Mouse (Mus musculus): ENCODE measurements around the gene Xpr1. TPM values are rescaled to one million over a fixed set of nuclear protein-coding genes. Genes with fewer than 3 reads are reported as not detected.
A peak's percentile ranks its signal among the peaks of the same experiment; 100 is the strongest.

The Xpr1 gene
- polyA plus RNA-seq, 1 experiment from 2014 or later: 2.3 TPM

DNA sequence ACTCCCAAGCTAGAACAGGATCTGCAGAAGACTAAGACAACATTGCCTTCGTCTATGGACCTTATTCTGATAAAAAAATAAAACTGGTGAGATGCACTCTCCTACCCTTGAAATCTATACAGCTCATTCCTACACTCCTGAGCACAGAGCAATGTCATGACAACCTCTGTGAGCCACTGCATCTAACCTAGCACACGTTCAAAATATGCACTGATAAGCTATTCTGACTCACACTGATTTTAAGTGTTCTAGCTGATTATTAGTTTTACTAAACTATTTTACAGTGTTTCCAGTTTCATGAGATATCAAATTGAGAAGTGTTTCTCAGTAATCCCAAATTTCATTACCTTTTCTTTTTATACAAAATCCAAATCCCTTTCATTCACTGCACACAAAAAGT, 23.2 kb downstream of the Xpr1 start:
- Histone ChIP-seq H3K4me2 (ENCODE audit: low read depth, low read length) (no peak overlapping the region), H3K9ac (replicated peaks) (no peak overlapping the region), H3K27ac (ENCODE audit: low read depth) (no peak overlapping the region), H3K9me3 (ENCODE audit: low read length) (no peaks in the 10 kb centered on the region), H3K4me1 (ENCODE audit: insufficient read depth) (peaks cover 2% of the 10 kb centered on the region; the same call in 1 of the 2 replicates), H3K4me3 (ENCODE audit: low read depth, low read length) (no peak overlapping the region), H3K36me3 (replicated peaks; ENCODE audit: insufficient read depth, low read length) (peaks cover 3% of the 10 kb centered on the region; the same call in 1 of the 2 replicates), H3K27me3 (ENCODE audit: insufficient read depth, low read length) (no peaks in the 10 kb centered on the region)
- TF ChIP-seq EP300 (IDR thresholded peaks at IDR 0.05; ENCODE audit: low read depth): no peak
- TF ChIP-seq CTCF (IDR thresholded peaks at IDR 0.05; ENCODE audit: low read depth): no peak
- ATAC-seq (no peak), DNase-seq (no peak)
- 39% methylated on average over 2 of the region's 2 CpGs for WGBS (ENCODE audit: insufficient replicate concordance)

DNA sequence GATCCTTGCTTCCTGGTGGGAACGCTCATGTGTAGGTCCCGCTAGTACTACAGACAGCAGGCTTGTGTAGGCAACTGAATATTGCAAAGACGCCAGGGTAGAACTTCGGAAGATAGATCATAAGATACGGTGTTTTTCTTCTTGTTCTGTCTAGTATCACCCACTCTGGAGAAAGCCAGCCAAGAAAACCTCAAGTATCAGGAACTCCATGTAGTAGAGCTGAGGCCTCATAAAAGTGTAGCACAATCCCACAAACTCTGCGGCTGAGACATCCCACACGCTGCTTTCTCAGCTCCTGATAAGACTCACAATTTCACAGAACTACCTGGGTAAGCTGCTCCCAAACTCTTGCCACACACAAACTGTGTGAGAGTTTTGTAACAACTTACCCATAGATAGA, 24.4 kb downstream of the Xpr1 start:
- DNase-seq (no peak), ATAC-seq (no peak)
- Histone ChIP-seq H3K36me3 (replicated peaks; ENCODE audit: insufficient read depth, low read length) (peaks cover 3% of the 10 kb centered on the region; the same call in 1 of the 2 replicates), H3K9ac (replicated peaks) (no peak overlapping the region), H3K27ac (ENCODE audit: low read depth) (no peak overlapping the region), H3K4me2 (ENCODE audit: low read depth, low read length) (no peak overlapping the region), H3K4me1 (ENCODE audit: insufficient read depth) (no peaks in the 10 kb centered on the region), H3K27me3 (ENCODE audit: insufficient read depth, low read length) (no peaks in the 10 kb centered on the region), H3K9me3 (ENCODE audit: low read length) (no peaks in the 10 kb centered on the region), H3K4me3 (ENCODE audit: low read depth, low read length) (no peak overlapping the region)
- WGBS (ENCODE audit: insufficient replicate concordance): 84% methylated on average over 7 of the region's 7 CpGs
- TF ChIP-seq CTCF (IDR thresholded peaks at IDR 0.05; ENCODE audit: low read depth) (no peak), EP300 (IDR thresholded peaks at IDR 0.05; ENCODE audit: low read depth) (no peak)

GRCm38 (mm10) chr1:155391537-155391936, 25.7 kb downstream of the Xpr1 start:
- TF ChIP-seq CTCF (IDR thresholded peaks at IDR 0.05; ENCODE audit: low read depth): no peak
- TF ChIP-seq EP300 (IDR thresholded peaks at IDR 0.05; ENCODE audit: low read depth): no peak
- Histone ChIP-seq H3K27me3 (ENCODE audit: insufficient read depth, low read length) (no peaks in the 10 kb centered on the region), H3K4me2 (ENCODE audit: low read depth, low read length) (no peak overlapping the region), H3K4me1 (ENCODE audit: insufficient read depth) (no peaks in the 10 kb centered on the region), H3K36me3 (replicated peaks; ENCODE audit: insufficient read depth, low read length) (peaks cover 3% of the 10 kb centered on the region; the same call in 1 of the 2 replicates), H3K4me3 (ENCODE audit: low read depth, low read length) (no peak overlapping the region), H3K9ac (replicated peaks) (no peak overlapping the region), H3K27ac (ENCODE audit: low read depth) (no peak overlapping the region), H3K9me3 (ENCODE audit: low read length) (no peaks in the 10 kb centered on the region)
- 59% methylated on average over 4 of the region's 4 CpGs for WGBS (ENCODE audit: insufficient replicate concordance)
- ATAC-seq (no peak), DNase-seq (no peak)

- H3K4me1 ChIP-seq (ENCODE audit: insufficient read depth): no peaks in the 10 kb centered on the region
- ATAC-seq: peak; percentile 53
- H3K9me3 ChIP-seq (ENCODE audit: low read length): no peaks in the 10 kb centered on the region
- WGBS (ENCODE audit: insufficient replicate concordance): 48% methylated on average over 1 of the region's 1 CpGs
- no peak overlapping the region for H3K4me2 ChIP-seq (ENCODE audit: low read depth, low read length)
- peaks cover 7% of the 10 kb centered on the region for H3K36me3 ChIP-seq (replicated peaks; ENCODE audit: insufficient read depth, low read length)
- H3K27me3 ChIP-seq (ENCODE audit: insufficient read depth, low read length): no peaks in the 10 kb centered on the region
- no peak overlapping the region for H3K4me3 ChIP-seq (ENCODE audit: low read depth, low read length)
- no peak overlapping the region for H3K9ac ChIP-seq (replicated peaks)
- no peak for DNase-seq
- TF ChIP-seq CTCF (IDR thresholded peaks at IDR 0.05; ENCODE audit: low read depth): no peak
- peak; percentile 78 for TF ChIP-seq EP300 (IDR thresholded peaks at IDR 0.05; ENCODE audit: low read depth)
- H3K27ac ChIP-seq (ENCODE audit: low read depth): no peak overlapping the region
Observed at GRCm38 (mm10) chr1:155388418-155388817, 28.8 kb downstream of the Xpr1 start.

GRCm38 (mm10) chr1:155386551-155386950, 30.7 kb downstream of the Xpr1 start:
- Histone ChIP-seq H3K4me1 (ENCODE audit: insufficient read depth) (no peaks in the 10 kb centered on the region), H3K36me3 (replicated peaks; ENCODE audit: insufficient read depth, low read length) (peaks cover 9% of the 10 kb centered on the region), H3K27me3 (ENCODE audit: insufficient read depth, low read length) (no peaks in the 10 kb centered on the region), H3K4me2 (ENCODE audit: low read depth, low read length) (no peak overlapping the region), H3K9me3 (ENCODE audit: low read length) (no peaks in the 10 kb centered on the region), H3K9ac (replicated peaks) (no peak overlapping the region), H3K4me3 (ENCODE audit: low read depth, low read length) (no peak overlapping the region), H3K27ac (ENCODE audit: low read depth) (no peak overlapping the region)
- DNase-seq (no peak), ATAC-seq (no peak)
- WGBS (ENCODE audit: insufficient replicate concordance): 81% methylated on average over 4 of the region's 4 CpGs
- no peak for TF ChIP-seq EP300 (IDR thresholded peaks at IDR 0.05; ENCODE audit: low read depth)
- no peak for TF ChIP-seq CTCF (IDR thresholded peaks at IDR 0.05; ENCODE audit: low read depth)

DNA sequence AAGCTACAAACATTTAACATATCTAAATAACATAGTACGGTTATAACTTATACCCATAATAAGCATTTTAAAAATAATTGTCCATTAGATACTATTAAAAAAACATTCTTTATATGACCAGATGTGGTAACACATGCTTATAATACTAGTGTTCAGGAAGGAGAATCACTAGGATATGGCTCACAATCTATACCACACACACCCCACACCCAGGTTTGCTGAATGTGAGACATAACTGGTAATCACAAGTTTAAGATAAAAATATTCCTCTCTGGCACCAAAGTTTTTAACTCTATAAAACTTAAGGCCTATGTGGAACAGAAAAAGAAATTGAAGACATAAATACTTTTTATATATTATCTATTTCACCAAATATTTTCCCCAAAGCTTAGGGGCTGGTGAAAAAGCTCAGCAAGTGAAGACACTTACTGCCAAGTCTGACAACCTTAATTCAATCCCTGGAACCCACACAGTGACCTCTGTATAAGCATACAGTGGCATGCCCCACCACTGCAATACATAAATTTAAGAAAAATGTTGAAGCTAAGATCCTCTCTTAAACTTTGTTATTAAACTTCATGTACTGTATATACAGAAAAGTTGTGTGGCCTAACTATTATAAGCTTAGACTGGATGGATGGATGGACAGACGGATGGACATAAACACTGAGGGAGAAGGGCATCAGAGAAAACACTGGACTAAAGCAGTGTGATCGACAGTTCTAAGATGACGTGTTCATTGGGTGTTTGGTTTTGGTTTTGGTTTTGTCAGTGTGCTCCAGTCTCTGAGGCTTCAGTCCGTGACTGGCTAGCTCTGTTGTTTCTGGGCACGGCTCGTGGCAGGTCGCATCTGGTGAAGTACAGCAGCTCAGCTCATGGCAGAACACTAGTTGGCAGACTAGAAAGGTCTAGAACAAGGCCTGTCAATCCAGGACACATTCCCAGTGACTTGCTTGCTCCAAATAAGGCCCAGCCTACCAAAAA, 33.6 kb downstream of the Xpr1 start:
- Histone ChIP-seq H3K4me1 (ENCODE audit: insufficient read depth) (no peaks in the 10 kb centered on the region), H3K27ac (ENCODE audit: low read depth) (no peak overlapping the region), H3K9ac (replicated peaks) (no peak overlapping the region), H3K4me3 (ENCODE audit: low read depth, low read length) (no peak overlapping the region), H3K36me3 (replicated peaks; ENCODE audit: insufficient read depth, low read length) (peaks cover 7% of the 10 kb centered on the region; the same call in 1 of the 2 replicates), H3K4me2 (ENCODE audit: low read depth, low read length) (no peak overlapping the region), H3K9me3 (ENCODE audit: low read length) (no peaks in the 10 kb centered on the region), H3K27me3 (ENCODE audit: insufficient read depth, low read length) (no peaks in the 10 kb centered on the region)
- TF ChIP-seq EP300 (IDR thresholded peaks at IDR 0.05; ENCODE audit: low read depth) (peak; percentile 47), CTCF (IDR thresholded peaks at IDR 0.05; ENCODE audit: low read depth) (no peak)
- 90% methylated on average over 8 of the region's 8 CpGs for WGBS (ENCODE audit: insufficient replicate concordance)
- DNase-seq (no peak), ATAC-seq (0 out of 2 replicates have a peak, but pooled peaks have one; percentile 38)
